Mouse (Mus musculus) intestine, embryonic 14.5 days (tissue): ENCODE measurements around the gene Tnk2. TPM values are rescaled to one million over a fixed set of nuclear protein-coding genes. Genes with fewer than 3 reads are reported as not detected.
A peak's percentile ranks its signal among the peaks of the same experiment; 100 is the strongest.

Experiments
- ATAC-seq: fragments of 200-750 bp; cut with Nextera tagmentation; replicated peaks from 2 replicates; pipeline ENCODE4 v1.8.0; 2017; ENCODE audit warnings: low read depth, moderate number of reproducible peaks, moderate TSS enrichment, moderate library complexity; ENCODE audit not compliant: low FRiP score, low TSS enrichment
- DNase-seq: peaks from one replicate; pipeline ENCODE4 v3.0.0-alpha.2; 2018; ENCODE audit warnings: low spot score
- H3K27ac ChIP-seq: fragments of 300-500 bp; sonication (generic); 2 replicates; pipeline ENCODE4 v1.5.1; 2014; ENCODE audit warnings: low read depth, mild to moderate bottlenecking, control low read depth
- H3K27me3 ChIP-seq: fragments of 300-500 bp; sonication (generic); replicated peaks from 2 replicates; pipeline ENCODE4 v1.6.1; 2014; ENCODE audit warnings: low read length, control low read depth; ENCODE audit not compliant: control insufficient read depth, insufficient read depth
- H3K36me3 ChIP-seq: fragments of 300-500 bp; sonication (generic); 2 replicates; pipeline ENCODE4 v1.6.1; 2014; ENCODE audit warnings: low read length, control low read depth; ENCODE audit not compliant: control insufficient read depth, insufficient read depth
- H3K4me1 ChIP-seq: fragments of 300-500 bp; sonication (generic); replicated peaks from 2 replicates; pipeline ENCODE4 v1.6.1; 2014; ENCODE audit warnings: low read length, control low read depth, mixed read lengths; ENCODE audit not compliant: control insufficient read depth, insufficient read depth
- H3K4me2 ChIP-seq: fragments of 300-500 bp; sonication (generic); 2 replicates; pipeline ENCODE4 v1.6.1; 2014; ENCODE audit warnings: low read length
- H3K4me3 ChIP-seq: fragments of 300-500 bp; sonication (generic); 2 replicates; pipeline ENCODE4 v1.5.1; 2014; ENCODE audit warnings: low read depth, low read length, control low read depth, mixed read lengths
- H3K9ac ChIP-seq: fragments of 300-500 bp; sonication (generic); 2 replicates; pipeline ENCODE4 v1.6.1; 2014; ENCODE audit warnings: mild to moderate bottlenecking, low read length
- H3K9me3 ChIP-seq: fragments of 300-500 bp; sonication (generic); 2 replicates; pipeline ENCODE4 v1.6.1; 2016; ENCODE audit warnings: low read length, control low read depth; ENCODE audit not compliant: control insufficient read depth
- WGBS: fragments of 180-500 bp; shearing (Covaris S2); extraction: QIAGEN DNeasy Blood & Tissue Kit; methylation state at CpG from one replicate; pipeline ENCODE4 v1.1.7; 2014; 5-methylcytosine and 5-hydroxymethylcytosine counted together
- polyA plus RNA-seq: library from polyadenylated mRNA; unstranded; fragments of >200 nt; fragmentation: Nextera tagmentation; extraction: Ambion mirVana; gene quantifications from 2 replicates; pipeline ENCODE4 v1.2.1, GENCODE M21; 2014

Gene Tnk2
- polyA plus RNA-seq, 1 experiment from 2014 or later, result 13.0 TPM

- H3K9me3 ChIP-seq, result no peaks in the 10 kb centered on the region
- H3K4me2 ChIP-seq, result peak overlapping the region; percentile 55
- H3K4me1 ChIP-seq, result peaks cover 47% of the 10 kb centered on the region
- H3K27ac ChIP-seq, result peak overlapping the region; percentile 90; the same call in 1 of the 2 replicates
- peak; percentile 78 for DNase-seq
- no peak for ATAC-seq
- no peaks in the 10 kb centered on the region for H3K27me3 ChIP-seq
- WGBS, result 6% methylated on average over 8 of the region's 8 CpGs
- H3K9ac ChIP-seq, result no peak overlapping the region
- H3K36me3 ChIP-seq, result no peaks in the 10 kb centered on the region
- peak overlapping the region; percentile 22; the same call in 1 of the 2 replicates for H3K4me3 ChIP-seq
Observed at GRCm38 (mm10) chr16:32659385-32659784, 15.7 kb downstream of the Tnk2 start.

GRCm38 (mm10) chr16:32660095-32660494 lies 16.4 kb downstream of the Tnk2 start:
- Histone ChIP-seq H3K4me2 (no peak overlapping the region), H3K9ac (no peak overlapping the region), H3K4me3 (no peak overlapping the region), H3K9me3 (no peaks in the 10 kb centered on the region), H3K36me3 (peaks cover 4% of the 10 kb centered on the region), H3K4me1 (peaks cover 48% of the 10 kb centered on the region), H3K27me3 (no peaks in the 10 kb centered on the region), H3K27ac (peak overlapping the region; percentile 90)
- WGBS, result 16% methylated on average over 1 of the region's 1 CpGs
- DNase-seq, result no peak
- ATAC-seq, result no peak

GRCm38 (mm10) chr16:32660557-32661321 lies 17.1 kb downstream of the Tnk2 start:
- no peak for DNase-seq

GRCm38 (mm10) chr16:32661493-32661921 lies 17.8 kb downstream of the Tnk2 start:
- 36% methylated on average over 9 of the region's 10 CpGs for WGBS

More at GRCm38 (mm10) chr16:32660557-32661321, 17.1 kb downstream of the Tnk2 start:
- peaks cover 9% of the 10 kb centered on the region for H3K36me3 ChIP-seq
- no peak; the same call in 1 of the 2 replicates for ATAC-seq
- peak overlapping the region; percentile 9; the same call in 1 of the 2 replicates for H3K4me3 ChIP-seq
- 19% methylated on average over 10 of the region's 10 CpGs for WGBS
- H3K9me3 ChIP-seq, result no peaks in the 10 kb centered on the region
- peak overlapping the region; percentile 37; the same call in 1 of the 2 replicates for H3K9ac ChIP-seq
- H3K27ac ChIP-seq, result peak overlapping the region; percentile 90
- peaks cover 50% of the 10 kb centered on the region for H3K4me1 ChIP-seq
- peak overlapping the region; percentile 48 for H3K4me2 ChIP-seq
- no peaks in the 10 kb centered on the region for H3K27me3 ChIP-seq

GRCm38 (mm10) chr16:32662372-32662771 lies 18.7 kb downstream of the Tnk2 start:
- peak overlapping the region; percentile 37; the same call in 1 of the 2 replicates for H3K9ac ChIP-seq
- peaks cover 48% of the 10 kb centered on the region for H3K4me1 ChIP-seq
- DNase-seq (no peak), ATAC-seq (no peak)
- 87% methylated on average over 7 of the region's 7 CpGs for WGBS
- peak overlapping the region; percentile 48 for H3K4me2 ChIP-seq
- H3K27me3 ChIP-seq, result no peaks in the 10 kb centered on the region
- H3K36me3 ChIP-seq, result peaks cover 12% of the 10 kb centered on the region
- peak overlapping the region; percentile 90; the same call in 1 of the 2 replicates for H3K27ac ChIP-seq
- H3K9me3 ChIP-seq, result no peaks in the 10 kb centered on the region
- H3K4me3 ChIP-seq, result peak overlapping the region; percentile 8; the same call in 1 of the 2 replicates

More at GRCm38 (mm10) chr16:32661493-32661921, 17.8 kb downstream of the Tnk2 start:
- Histone ChIP-seq H3K27ac (peak overlapping the region; percentile 90), H3K4me1 (peaks cover 49% of the 10 kb centered on the region), H3K9me3 (no peaks in the 10 kb centered on the region), H3K4me2 (peak overlapping the region; percentile 48), H3K36me3 (peaks cover 9% of the 10 kb centered on the region), H3K9ac (peak overlapping the region; percentile 37), H3K27me3 (no peaks in the 10 kb centered on the region), H3K4me3 (peak overlapping the region; percentile 9; the same call in 1 of the 2 replicates)
- no peak for DNase-seq
- no peak; the same call in 1 of the 2 replicates for ATAC-seq

GRCm38 (mm10) chr16:32663231-32663858 lies 19.7 kb downstream of the Tnk2 start:
- Histone ChIP-seq H3K9ac (no peak overlapping the region), H3K36me3 (peaks cover 19% of the 10 kb centered on the region), H3K4me2 (no peak overlapping the region), H3K27ac (no peak overlapping the region), H3K4me3 (no peak overlapping the region), H3K4me1 (peaks cover 47% of the 10 kb centered on the region), H3K27me3 (no peaks in the 10 kb centered on the region), H3K9me3 (no peaks in the 10 kb centered on the region)
- DNase-seq (no peak), ATAC-seq (no peak)
- 85% methylated on average over 9 of the region's 9 CpGs for WGBS

- no peak for DNase-seq
- Histone ChIP-seq H3K4me1 (peaks cover 39% of the 10 kb centered on the region), H3K4me3 (no peak overlapping the region)
Observed at GRCm38 (mm10) chr16:32664211-32664610, 20.5 kb downstream of the Tnk2 start.

GRCm38 (mm10) chr16:32665851-32666665 lies 22.4 kb downstream of the Tnk2 start:
- Histone ChIP-seq H3K4me1 (peaks cover 22% of the 10 kb centered on the region), H3K27me3 (no peaks in the 10 kb centered on the region), H3K4me2 (no peak overlapping the region), H3K9me3 (no peaks in the 10 kb centered on the region), H3K9ac (no peak overlapping the region), H3K36me3 (peaks cover 41% of the 10 kb centered on the region), H3K27ac (peak overlapping the region; percentile 54), H3K4me3 (no peak overlapping the region)
- DNase-seq (no peak), ATAC-seq (no peak)
- WGBS, result 59% methylated on average over 11 of the region's 11 CpGs

More at GRCm38 (mm10) chr16:32664211-32664610, 20.5 kb downstream of the Tnk2 start:
- Histone ChIP-seq H3K9me3 (no peaks in the 10 kb centered on the region), H3K27ac (no peak overlapping the region), H3K36me3 (peaks cover 24% of the 10 kb centered on the region), H3K4me2 (no peak overlapping the region), H3K9ac (no peak overlapping the region), H3K27me3 (no peaks in the 10 kb centered on the region)
- WGBS, result 77% methylated on average over 2 of the region's 2 CpGs
- ATAC-seq, result no peak
